Mouse (Mus musculus): ENCODE measurements around the gene Usp32.

Usp32 gene

DNA sequence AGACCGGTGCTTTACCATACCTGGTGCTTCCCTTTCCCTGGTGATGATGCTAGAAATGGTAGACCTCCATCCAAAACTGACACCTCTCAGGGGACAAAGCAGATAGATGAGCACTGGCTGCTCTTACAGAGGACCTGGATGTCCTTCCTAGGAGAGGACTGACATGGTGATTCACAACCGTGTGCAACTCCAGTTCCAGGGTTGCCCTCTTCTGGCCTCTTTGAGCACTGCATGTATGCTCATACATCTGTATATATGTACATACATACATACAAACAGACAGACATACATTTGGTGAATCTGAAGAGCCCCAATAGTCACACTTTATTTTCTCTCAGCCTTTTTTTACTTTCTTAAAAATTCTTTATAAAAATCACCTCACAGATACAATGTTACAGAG lies 161.8 kb downstream of the Usp32 start:
- peak; percentile 76 for DNase-seq

DNA sequence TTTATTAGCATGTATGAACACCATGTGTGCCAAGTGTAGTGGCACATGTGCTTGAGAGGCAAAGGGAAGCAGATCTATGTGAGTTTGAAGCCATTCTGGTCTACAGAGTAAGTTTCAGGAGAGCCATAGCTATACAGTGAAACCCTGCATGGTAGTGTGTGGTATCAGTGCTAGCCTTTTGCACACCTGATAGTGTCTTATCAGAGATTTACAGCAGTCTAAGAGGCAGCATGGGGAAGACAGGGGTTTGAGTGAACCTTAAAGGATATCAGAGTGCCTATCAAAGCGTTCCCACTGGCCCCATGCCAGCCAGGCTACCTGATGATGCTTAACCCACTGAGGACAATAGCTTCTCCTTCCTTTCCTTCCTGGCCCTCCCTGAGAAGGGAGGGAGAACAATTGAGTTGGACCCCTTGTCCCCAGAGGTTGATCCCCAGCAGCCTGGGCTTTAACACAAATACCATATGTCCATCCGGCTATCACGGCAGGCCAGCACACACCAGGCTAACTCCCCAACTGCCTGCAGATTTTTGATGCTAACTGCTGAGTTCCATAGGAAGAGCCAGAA lies 162.5 kb downstream of the Usp32 start:
- DNase-seq: peak; percentile 98

DNA sequence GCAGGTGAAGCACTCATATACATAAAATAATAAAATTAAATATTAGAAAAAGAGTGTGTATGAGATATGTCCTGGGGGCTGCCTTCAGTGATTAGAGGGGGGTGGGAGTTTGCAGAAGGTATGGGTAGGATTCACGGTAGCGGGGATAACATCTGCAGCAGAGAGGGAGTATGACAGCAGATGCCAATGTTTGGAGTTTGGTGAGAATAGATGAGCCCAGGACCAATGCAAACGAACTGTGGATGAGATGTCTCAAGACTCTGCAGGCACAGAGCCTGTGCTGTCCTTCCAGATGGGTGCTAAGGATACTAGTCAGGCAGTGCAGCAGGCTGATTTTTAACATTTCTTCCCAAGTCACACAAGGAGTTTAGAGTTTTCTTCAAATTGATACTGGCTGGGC lies 163.3 kb downstream of the Usp32 start:
- peak; percentile 79 for DNase-seq

DNA sequence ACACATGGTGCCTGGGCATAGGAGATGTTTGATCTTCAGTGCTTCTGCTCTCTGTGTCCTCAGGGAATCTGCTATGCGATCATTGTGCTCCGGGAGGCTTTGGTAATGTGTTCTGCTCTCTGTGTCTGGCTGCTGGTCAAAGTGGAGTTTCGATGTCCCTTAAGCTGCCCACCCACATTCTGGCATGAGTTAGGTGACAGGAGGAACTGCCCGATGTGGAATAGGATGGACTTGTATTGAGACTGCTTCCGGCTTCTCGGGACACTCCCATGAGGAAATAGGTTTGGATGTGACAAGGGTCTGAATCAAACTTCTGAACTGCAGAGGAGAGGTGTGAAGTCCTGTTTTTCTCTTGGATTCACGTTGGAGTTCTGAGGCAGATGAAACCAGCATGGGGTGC lies 165.4 kb downstream of the Usp32 start:
- DNase-seq: peak; percentile 96

DNA sequence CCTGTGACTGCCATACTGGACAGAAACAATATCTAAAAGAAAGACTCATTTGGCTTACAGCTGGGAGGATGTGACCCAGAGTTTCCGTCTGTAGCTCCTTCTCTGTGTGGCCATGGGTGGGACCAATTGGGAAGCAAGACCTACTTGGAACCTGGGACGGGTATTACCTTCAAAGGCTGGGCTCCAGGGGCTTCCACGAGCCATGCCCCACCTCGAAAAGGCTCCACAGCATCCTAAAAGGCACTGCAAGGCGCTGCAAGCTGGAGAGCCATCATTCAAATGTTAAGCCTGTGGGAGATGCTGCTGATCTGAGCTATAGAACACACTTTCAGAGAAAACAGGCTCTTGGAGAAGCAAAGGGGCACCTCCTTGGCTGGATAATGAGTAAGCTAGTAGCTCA lies 166.3 kb downstream of the Usp32 start:
- DNase-seq: peak; percentile 80

DNA sequence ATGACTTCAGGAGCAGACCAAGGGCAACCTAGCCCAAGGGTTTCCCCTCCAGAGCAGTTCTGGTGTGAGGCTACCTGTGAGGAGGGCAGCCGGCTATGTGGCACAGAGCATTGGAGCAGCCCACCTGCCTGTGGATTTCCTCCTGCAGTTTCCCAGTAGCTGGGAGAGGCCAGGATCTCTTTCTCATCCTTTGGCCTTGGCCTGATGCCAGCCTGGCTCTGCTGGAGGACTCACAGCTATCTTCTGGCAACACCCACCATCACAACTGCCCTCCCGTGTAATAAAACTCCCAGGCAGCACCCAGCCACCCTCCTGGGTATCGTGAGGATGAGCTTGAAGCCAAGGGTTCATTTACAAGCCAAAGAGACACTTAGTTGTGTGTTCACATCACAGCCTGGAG lies 167.9 kb downstream of the Usp32 start:
- no peak for DNase-seq

DNA sequence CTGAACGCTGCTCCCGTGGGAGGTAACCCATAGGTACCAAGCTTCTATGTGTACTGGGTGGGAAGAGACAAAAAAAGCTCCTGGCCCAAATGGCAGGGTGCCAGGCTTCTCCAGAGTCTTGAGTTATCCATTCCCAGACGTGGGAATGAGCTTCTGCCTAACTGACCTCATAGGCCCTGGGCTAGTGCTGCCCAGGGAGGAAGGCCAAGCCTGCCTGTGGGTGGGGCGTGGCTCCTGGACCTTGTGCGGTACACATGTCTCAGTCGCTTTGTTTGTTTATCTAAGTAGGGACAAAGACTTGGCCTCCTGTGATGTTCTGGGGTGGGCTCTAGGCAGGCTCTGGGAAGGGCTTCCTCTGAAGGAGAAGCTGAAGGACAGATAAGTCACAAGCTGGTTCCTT lies 171.2 kb downstream of the Usp32 start:
- peak; percentile 99 for DNase-seq

DNA sequence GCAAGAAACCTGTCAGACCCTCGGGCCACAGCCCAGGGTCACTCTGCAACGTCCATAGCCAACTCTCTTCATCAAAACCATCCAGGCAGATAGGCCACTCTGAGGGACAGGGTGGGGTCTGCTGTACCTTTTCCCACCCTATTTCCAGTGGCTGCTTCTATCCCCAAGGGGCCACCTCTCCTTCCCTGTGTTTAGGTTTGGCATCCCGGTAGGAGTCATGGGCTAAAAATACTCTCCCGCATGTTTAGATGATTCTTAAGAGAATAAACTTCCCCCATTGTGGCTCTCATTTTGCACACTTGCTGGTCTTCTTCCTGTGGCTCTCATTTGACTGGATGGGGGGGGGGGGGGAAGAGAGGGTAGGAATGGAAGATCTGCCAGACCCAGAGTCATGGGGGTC lies 171.7 kb downstream of the Usp32 start:
- DNase-seq: peak; percentile 90

DNA sequence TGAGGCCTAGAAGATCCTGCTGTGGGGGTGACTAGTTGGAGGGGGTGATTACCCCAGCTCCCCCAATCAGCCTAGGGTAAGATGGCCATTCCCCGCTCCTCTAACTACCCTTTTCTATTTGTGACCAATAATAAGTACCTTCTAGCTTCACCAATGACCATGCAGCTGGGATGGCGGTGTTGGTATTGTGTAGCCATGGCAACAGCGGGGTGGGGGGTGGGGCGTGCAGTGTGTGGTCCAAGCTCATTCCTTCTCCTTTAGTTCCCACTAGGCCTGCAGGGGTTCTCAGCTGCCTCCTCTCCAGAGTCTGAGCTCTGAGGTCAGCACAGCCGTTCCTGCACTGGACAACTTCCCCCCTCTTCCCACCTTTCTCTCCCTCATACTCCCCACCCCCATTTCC lies 172.8 kb downstream of the Usp32 start:
- peak; percentile 72 for DNase-seq

DNA sequence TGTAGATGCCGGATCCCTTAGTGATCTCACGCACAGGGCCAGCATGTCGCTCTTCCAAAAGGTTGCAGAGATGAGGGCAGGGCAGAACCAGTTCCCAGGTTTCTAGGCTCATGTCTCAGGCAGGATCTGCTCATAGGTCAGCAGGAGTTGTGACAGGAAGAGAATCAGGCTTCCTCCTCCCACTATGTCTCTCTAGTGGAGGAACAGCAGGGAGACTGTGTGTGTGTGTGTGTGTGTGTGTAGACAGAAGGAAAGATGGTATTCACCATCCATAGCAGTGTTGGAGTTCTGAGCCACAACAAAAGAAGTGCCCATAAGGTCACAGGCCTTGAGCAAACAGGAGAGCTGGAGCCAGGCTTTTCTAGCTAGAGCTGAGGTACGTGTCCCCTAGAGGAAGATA lies 173.3 kb downstream of the Usp32 start:
- DNase-seq: peak; percentile 75

DNA sequence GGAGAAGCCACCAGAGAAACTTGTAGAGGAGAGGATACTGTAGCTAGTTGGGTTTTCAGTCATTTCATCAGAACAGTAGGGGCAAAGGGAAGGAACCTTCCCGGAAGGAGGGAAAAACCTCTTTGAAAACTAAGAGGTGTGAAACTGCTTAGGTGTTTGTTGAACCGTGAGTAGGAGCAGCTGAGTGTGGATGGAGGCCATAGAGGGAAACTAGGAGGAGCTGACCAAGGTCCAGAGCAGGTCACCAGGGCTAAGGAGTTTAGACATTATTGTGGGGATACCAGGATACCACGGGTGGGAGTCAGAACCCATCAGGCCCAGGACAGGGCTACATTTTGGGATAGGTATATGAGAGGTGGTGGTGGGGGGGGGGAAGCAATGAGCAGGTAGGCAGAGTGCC lies 176.4 kb downstream of the Usp32 start:
- DNase-seq: no peak

DNA sequence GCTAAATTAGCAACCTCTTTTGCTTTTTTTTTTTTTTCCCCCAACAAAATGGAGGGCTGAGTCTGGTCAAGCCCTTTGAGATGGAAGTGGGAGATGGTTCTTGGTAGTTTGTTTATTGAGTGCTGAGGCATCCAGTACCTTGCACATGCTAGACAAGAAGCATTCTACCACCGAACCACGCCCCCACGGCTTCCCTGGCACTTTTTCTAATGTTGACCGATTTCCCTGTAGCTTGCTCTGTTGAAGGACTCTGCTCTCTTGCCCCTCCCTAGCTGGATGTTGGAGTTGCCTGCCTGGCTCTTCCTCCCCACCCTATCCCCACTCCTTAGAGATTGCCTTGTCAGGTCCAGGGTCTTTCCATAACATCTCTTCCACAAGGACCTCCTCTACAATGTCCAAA lies 177.4 kb downstream of the Usp32 start:
- DNase-seq: no peak

DNA sequence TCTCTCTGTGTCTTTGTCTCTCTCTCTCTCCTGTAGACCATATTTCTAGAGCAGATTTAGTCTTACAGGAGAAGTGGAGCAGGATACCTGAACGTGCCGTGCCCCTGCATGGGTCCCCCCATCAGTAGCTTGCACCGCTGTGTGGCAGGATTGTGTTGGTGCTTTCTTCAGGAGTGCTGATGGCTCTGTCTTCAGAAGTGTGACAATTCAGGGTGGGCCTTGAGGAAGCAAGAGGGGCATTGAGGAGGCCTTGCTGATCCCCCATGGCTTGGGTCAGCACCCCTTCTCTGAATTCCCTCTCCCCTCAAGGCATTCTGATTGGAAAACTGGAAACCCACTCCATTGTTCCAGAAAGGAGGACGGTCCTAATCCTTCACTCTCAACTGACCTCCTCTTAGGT lies 178.4 kb downstream of the Usp32 start:
- peak; percentile 83 for DNase-seq

DNA sequence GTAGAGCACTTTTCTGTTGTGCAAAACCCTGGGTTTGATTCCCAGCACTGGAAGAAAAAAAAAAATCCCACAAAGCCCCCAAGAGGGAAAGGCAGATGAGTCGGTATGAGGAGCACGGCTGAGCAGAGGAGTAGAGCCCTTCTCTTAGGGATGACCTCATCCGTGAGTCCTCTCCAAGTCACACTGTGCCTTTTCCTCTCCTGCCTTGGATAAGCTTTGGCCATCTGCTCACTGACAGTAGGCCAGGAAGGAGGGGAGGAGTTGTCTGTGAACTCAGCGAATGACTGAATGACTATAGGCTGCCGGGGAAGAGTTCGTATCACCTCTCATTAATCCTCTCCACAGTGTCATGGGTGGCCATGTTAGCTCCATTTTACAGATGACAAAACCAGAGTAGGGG lies 179.2 kb downstream of the Usp32 start:
- peak; percentile 93 for DNase-seq

DNA sequence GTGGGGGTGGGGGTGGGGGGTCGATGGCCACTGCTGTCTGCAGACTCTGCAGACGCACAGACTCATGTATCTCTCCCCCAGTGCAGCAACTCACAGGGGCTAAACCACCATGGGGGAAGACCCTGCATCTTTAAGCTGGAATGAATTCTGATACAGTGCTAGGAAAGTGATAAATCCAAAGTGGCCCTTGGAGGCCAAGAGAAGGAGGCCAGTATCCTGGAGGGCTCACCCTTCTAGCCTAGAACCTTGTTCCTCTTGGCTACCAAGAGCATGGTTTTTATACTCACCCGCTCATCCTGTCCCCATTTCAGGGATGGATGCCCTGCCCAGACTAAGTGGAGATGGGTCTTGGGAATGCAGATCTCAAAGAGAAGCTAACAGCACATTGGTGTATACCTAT lies 179.7 kb downstream of the Usp32 start:
- DNase-seq: no peak

DNA sequence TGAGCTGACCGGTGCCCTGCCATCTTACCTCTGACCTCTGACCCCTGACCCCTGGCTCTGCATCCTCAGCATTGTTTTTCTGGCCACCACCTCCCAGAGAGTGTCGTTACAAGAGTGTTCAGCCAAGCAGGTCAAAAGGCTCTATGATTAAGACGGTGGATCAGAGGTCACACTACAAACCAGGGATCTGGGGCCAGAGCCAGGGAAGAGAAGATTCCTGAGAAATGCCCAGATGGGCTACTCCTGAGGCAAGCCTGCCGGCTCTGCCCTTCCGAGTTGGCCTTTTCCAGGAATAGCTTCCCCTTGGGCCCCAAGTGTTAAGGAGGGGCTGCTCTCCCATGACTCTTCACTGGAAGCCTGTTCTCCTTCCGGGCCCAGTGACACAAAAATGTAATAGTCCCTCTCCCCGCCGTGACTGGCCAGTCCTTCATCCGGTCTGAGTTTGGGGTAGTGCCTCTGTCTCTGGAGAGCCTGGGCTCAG lies 180.2 kb downstream of the Usp32 start:
- DNase-seq: peak; percentile 98

DNA sequence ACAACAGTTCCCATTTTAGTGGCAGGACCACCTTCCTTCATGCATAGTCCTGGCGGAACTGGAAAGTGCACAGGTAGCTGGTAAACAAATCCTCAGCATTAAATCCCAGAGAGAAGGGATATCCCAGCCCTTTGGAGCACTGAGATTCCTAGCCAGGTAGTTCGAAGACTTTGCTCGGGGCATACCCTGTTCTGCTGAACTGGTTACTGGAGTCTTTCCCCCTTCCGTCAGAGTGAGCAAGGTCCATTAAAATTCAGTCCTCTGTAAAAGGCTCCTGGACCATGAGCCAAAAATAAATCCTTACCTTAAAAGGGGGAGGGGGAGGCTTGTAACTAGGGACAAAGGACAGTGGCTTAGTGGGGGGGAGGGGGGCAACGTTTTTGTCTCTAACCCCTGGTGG lies 180.8 kb downstream of the Usp32 start:
- no peak for DNase-seq

DNA sequence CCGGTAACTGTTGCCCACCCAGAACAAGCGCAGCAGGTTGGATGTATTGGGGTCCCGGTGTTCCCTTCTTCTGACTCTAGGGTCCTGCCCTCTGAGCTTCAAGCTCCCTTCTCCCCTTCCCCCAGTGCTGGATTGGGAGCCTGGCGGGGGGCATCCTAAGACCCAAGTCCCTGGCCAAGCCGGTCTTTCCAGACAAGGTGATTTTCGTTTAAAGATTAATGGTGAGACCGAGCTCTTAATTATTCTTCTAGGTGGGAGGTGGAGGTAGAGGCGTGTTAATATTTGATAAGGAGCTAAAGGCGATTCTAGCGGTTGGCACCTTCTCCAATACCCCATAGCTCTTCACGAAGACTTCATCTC lies 181.7 kb downstream of the Usp32 start:
- DNase-seq: no peak

DNA sequence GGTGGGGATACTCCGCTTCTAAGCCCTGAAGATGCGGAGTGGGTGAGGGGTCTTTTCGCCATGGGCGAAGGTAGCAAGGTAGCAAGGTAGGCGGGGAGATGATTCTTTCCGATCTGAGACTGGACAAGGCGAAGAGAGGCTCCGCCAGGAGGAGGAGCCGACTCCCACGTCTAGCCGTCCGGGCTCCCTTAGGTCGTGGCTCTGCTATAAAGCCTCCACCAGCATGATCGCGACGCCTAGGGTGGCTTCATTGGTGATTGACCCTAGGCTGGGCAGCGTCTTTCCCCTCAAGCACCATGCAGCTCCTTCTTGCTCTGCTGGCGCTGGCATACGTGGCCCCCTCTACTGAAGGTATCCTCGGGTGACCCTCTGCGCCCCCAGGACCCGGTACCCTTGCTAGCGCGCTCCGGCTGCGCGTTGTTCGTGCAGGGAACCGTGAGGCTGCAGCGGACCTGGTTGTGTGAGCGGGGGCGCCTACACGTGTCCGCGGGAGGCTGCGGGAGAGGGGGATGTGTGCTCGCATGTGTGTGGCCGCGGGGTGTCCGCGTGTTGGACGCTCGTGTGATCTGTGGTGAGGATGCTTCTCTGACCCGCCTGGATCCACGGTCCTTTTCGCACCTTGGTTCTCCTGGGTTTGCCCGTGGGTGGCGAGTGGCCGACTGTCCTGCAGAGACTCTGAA lies 182.2 kb downstream of the Usp32 start, which contains the start of gene Car4:
Gene Car4 (plus strand): TSS at position 196 of the 680 bp plus-strand sequence.
- peak; percentile 94 for DNase-seq

DNA sequence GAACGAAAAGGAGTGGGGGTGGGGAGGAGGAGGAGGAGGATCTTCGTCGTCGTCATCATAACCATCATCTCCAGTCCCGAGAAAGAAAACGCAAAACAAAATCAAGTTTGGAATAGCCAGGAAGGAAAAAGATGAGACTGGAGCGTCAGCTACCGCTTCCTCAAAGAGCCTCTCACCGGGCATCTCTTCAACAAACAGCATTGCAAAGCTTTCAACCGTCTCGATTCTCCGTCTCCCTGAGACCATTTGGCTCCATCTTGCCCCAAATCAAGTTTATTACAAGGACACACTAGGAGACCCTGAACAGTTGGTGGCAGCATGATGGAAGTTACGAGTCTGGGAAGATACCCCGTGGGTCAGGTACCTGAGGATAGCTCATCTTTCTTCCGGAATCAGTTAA lies 182.8 kb downstream of the Usp32 start:
- peak; percentile 78 for DNase-seq

DNA sequence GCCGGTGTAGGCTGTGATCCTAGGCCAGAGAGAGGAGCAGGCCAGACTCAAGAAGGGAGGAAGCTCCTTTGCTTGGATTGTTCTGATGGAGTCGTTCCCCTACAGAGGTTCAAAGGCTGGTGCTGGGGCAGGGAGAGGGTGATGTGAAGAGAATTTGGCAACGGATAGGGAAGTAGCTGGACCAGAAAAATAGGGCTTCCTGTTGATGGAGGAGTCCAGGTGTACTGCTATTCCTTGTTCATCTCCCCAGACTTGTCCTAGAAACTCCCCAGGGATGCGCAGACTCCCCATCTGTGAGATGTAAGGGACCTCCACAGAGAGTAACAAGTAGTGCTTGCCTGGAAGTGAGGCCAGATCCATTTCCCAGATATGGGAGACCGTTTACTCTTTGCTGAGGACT lies 183.6 kb downstream of the Usp32 start:
- no peak for DNase-seq

DNA sequence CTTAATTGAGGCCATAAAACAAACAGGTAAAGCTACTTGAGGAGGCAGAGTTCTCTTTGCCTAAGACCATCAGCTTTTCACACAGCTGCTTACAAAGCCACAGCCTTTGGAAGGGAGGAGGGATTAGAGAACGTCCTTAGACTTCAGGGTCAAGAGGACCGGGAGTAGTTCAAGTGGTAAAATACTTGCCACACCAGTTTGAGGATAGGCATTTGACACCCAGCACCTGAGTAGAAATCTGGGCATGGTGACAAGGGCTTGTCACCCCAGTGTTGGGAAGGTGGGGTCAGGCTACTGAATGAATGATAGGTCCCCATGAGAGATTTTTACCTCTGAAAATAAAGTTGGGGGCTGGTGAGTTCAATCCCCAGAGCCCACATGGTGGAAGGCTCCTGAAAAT lies 187.3 kb downstream of the Usp32 start:
- DNase-seq: peak; percentile 73

DNA sequence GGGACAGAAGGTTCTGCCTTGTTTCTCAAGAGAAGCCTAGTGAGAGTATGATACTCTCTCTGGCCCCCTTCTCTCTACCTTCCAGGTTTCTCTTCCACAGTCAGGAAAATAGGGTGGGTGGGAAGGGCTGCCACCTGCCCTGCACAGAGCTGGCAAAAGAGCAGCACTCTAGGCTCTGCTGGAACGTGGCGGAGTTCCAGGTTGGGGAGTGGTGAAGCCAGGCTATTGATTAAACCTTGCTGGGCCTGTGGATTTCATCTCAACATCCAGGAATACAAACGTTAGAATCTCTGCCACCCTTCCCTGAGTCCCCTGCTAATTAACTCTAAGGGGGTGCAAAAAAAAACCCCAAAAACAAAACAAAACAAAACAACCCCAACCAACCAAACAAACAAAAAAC lies 191.4 kb downstream of the Usp32 start:
- DNase-seq: no peak

DNA sequence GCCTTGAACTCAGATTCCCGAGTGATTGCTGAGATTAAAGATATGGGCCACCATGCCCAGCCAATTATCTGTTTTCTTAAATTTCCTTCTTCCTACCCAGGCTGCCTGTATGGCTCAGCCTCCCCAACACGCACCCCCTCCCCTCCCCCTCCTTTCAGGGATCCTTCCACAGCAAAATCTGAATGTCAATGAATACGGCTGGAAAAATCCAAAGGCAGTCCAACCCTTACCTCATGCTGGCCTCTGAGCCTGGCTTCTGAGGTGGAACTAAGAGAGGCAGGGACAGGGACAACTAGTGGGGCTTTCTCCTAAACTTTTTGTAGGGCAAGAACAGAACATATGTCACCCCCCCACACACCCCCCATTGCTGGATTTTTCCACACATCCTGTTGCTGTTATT lies 191.8 kb downstream of the Usp32 start:
- no peak for DNase-seq

DNA sequence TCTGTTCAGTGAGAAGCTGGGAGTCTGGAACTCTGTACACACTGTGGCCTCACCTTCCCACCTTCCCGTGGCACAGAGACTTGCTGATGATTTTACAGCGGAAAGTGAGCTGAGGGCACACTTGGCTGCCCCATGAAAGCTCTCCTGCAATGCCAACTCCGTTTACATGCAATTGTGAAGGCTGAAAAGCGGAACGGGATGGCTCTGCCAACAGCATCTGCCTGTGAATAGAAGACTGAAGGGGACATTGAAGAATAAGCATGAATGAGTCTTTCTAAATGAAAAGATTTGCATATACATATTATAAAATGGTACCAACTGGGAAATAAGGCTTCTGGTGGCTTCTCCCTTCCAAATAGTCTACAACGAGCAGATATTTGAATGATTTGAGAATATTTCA lies 192.8 kb downstream of the Usp32 start:
- no peak for DNase-seq
